Mouse (Mus musculus) liver, embryonic 14.5 days (tissue): Measurements from ENCODE around the gene Cd9.

Experiments used
- CTCF ChIP-seq: IDR thresholded peaks from 2 replicates; pipeline ENCODE4 v1.5.1; 2016; ENCODE audit warnings: antibody characterized with exemption, low read depth, control low read depth
- EP300 ChIP-seq: IDR thresholded peaks from 2 replicates; pipeline ENCODE4 v1.6.1; 2016; ENCODE audit warnings: antibody characterized with exemption, low read depth

DNA sequence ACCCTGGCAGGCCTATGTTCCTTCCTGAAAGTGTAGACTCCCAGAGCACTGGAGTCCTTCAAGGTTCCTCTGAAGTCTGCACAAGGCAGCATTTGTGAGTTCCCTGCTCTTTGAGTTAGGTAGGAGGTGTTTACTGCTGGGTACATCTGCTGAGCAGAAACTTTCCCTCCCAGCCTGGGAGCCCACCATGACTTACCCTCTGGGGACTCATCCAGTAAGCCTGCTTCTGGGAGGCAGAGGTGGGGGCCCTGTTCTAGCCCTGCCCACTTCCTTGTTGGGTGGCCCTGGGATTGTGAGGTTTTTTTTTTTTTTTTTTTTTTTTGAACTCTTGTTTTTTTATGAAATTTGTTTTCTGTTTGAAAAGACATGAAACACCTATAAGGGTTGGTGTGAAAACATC lies 16.1 kb upstream of the Cd9 start:
- TF ChIP-seq CTCF (no peak), EP300 (no peak)
